In the genomic region with DNA sequence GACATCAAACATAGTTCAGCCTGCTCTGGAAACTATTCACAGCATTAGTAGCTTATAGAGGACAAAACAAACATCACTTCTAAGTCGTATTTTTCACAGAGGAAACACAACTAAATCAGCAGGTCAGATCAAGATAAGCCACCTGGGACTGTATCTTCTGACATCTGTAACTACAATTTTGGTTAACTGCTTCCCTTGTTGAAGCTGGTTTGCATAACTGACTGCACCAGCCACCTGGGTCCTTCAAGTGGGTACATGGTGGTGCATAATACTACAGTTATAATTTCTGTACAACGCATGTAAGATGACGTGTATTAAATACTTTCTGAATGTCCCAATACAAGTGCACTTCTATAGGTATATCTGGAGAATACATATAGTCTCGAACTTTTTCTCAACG, we compare ENCODE assay signal across 9 mouse cellular contexts. TPM values are rescaled to one million over a fixed set of nuclear protein-coding genes. Genes with fewer than 3 reads are reported as not detected.
DNase-seq lines count a peak whose midpoint lies in the region; ATAC-seq and TF ChIP-seq lines count a peak whose summit lies in the region.
"Had no signal": no experiment of that assay in that cellular context is flagged by ENCODE, and none has a peak within 500 bp of the region (broad histone marks: within the 10 kb centered on the region; RNA-seq: fewer than 3 reads in every experiment).

No protein-coding gene starts in this region.

- TF ChIP-seq POLR2A in embryonic fibroblast, embryonic 13.5 days (IDR thresholded peaks at IDR 0.05; ENCODE audit: low read depth, low read length): no peak
- no peak for TF ChIP-seq POLR2A in limb, embryonic 14.5 days (IDR thresholded peaks at IDR 0.05; ENCODE audit: borderline replicate concordance, extremely low read depth, insufficient read depth, insufficient read length)

- 43% methylated on average over 5 of the region's 5 CpGs for WGBS in liver, embryonic 11.5 days
- 43% methylated on average over 5 of the region's 5 CpGs for WGBS in limb, embryonic 14.5 days
- 28% methylated on average over 5 of the region's 5 CpGs for WGBS in stomach, postnatal 0 days

- peak overlapping the region; percentile 77 for H3K4me2 ChIP-seq in liver, embryonic 11.5 days
- peak overlapping the region; percentile 69 for H3K4me2 ChIP-seq in limb, embryonic 14.5 days (replicated peaks; ENCODE audit: low read depth, low read length, severe bottlenecking)
- peak overlapping the region; percentile 73 for H3K4me2 ChIP-seq in stomach, postnatal 0 days (replicated peaks; ENCODE audit: low read depth)

- ATAC-seq in liver, embryonic 11.5 days (replicated peaks; ENCODE audit: low FRiP score): no peak
- no peak for ATAC-seq in limb, embryonic 14.5 days (ENCODE audit: low FRiP score, low read depth)
- no peak for ATAC-seq in stomach, postnatal 0 days (ENCODE audit: low FRiP score, low TSS enrichment)

- H3K27ac ChIP-seq in liver, embryonic 11.5 days (ENCODE audit: low read depth, low read length): no peak overlapping the region
- H3K27ac ChIP-seq in embryonic fibroblast, embryonic 13.5 days (ENCODE audit: insufficient read depth, low read length): no peak overlapping the region
- H3K27ac ChIP-seq in limb, embryonic 14.5 days (replicated peaks; ENCODE audit: low read depth, low read length): no peak overlapping the region
- no peak overlapping the region for H3K27ac ChIP-seq in stomach, postnatal 0 days (replicated peaks)

- H3K27me3 ChIP-seq in liver, embryonic 11.5 days (replicated peaks; ENCODE audit: control insufficient read depth, insufficient read depth, low read length): no peaks in the 10 kb centered on the region
- H3K27me3 ChIP-seq in limb, embryonic 14.5 days (ENCODE audit: control insufficient read depth, insufficient read depth, low read length): no peaks in the 10 kb centered on the region
- H3K27me3 ChIP-seq in stomach, postnatal 0 days (ENCODE audit: control insufficient read depth, insufficient read depth, low read length): no peaks in the 10 kb centered on the region

- peaks cover 16% of the 10 kb centered on the region for H3K4me1 ChIP-seq in liver, embryonic 11.5 days (replicated peaks; ENCODE audit: control insufficient read depth, insufficient read depth, low read length)
- peaks cover 4% of the 10 kb centered on the region; the same call in 1 of the 2 replicates for H3K4me1 ChIP-seq in embryonic fibroblast, embryonic 13.5 days (ENCODE audit: control insufficient read depth, insufficient read depth, low read length)
- H3K4me1 ChIP-seq in limb, embryonic 14.5 days (ENCODE audit: control insufficient read depth, insufficient read depth, low read length): peaks cover 25% of the 10 kb centered on the region
- H3K4me1 ChIP-seq in stomach, postnatal 0 days (replicated peaks; ENCODE audit: control insufficient read depth, insufficient read depth): peaks cover 8% of the 10 kb centered on the region

- no peak for TF ChIP-seq CTCF in embryonic fibroblast, embryonic 13.5 days (IDR thresholded peaks at IDR 0.05; ENCODE audit: borderline replicate concordance, insufficient read depth, low read length)
- no peak for TF ChIP-seq CTCF in stomach, postnatal 0 days (IDR thresholded peaks at IDR 0.05; ENCODE audit: low read depth)

- H3K9ac ChIP-seq in liver, embryonic 11.5 days (ENCODE audit: low read depth, low read length): no peak overlapping the region
- peak overlapping the region; percentile 67; the same call in 1 of the 2 replicates for H3K9ac ChIP-seq in limb, embryonic 14.5 days (ENCODE audit: low read depth, low read length, severe bottlenecking)
- no peak overlapping the region for H3K9ac ChIP-seq in stomach, postnatal 0 days (ENCODE audit: low read length)

- H3K36me3 ChIP-seq in liver, embryonic 11.5 days (ENCODE audit: control insufficient read depth, insufficient read depth, low read length): 0 out of 2 replicates have a peak, but pooled peaks cover 7% of the 10 kb centered on the region
- peaks cover 24% of the 10 kb centered on the region for H3K36me3 ChIP-seq in limb, embryonic 14.5 days (ENCODE audit: control insufficient read depth, insufficient read depth, low read length)
- peaks cover 9% of the 10 kb centered on the region; the same call in 1 of the 2 replicates for H3K36me3 ChIP-seq in stomach, postnatal 0 days (ENCODE audit: control insufficient read depth, insufficient read depth, low read length)

- DNase-seq in liver, embryonic 11.5 days (ENCODE audit: low spot score): no peak
- DNase-seq in liver: no peak
- DNase-seq in limb, embryonic 14.5 days (ENCODE audit: low spot score): no peak
- DNase-seq in stomach, postnatal 0 days (ENCODE audit: low spot score): no peak
- DNase-seq in left cerebral cortex, postnatal 36 days (ENCODE audit: low spot score in 2 of 2): no peak
- DNase-seq in gastrocnemius, postnatal 10 days: no peak
- DNase-seq in left cerebral cortex, postnatal 14 days (ENCODE audit: low spot score in 2 of 2): no peak
- DNase-seq: lung, postnatal 14 days had no signal

- H3K9me3 ChIP-seq in liver, embryonic 11.5 days (ENCODE audit: control insufficient read depth, low read length): no peaks in the 10 kb centered on the region
- H3K9me3 ChIP-seq in limb, embryonic 14.5 days (ENCODE audit: control insufficient read depth, low read length): no peaks in the 10 kb centered on the region
- H3K9me3 ChIP-seq in stomach, postnatal 0 days (ENCODE audit: control insufficient read depth, low read length): no peaks in the 10 kb centered on the region

- intact Hi-C loops in left cerebral cortex, postnatal 36 days (cut with DNase I): loop anchor here (5.0 kb wide), 2 partner anchors 327 to 427 kb away; no protein-coding TSS in a partner anchor
- intact Hi-C loops in left cerebral cortex, postnatal 14 days (cut with DNase I): loop anchor here (5.0 kb wide), 1 partner anchor 257 kb away; no protein-coding TSS in a partner anchor

- peak overlapping the region; percentile 78 for H3K4me3 ChIP-seq in liver, embryonic 11.5 days (ENCODE audit: low read depth, low read length)
- peak overlapping the region; percentile 40 for H3K4me3 ChIP-seq in embryonic fibroblast, embryonic 13.5 days (ENCODE audit: insufficient read depth, low read length)
- H3K4me3 ChIP-seq in limb, embryonic 14.5 days (replicated peaks; ENCODE audit: low read length): peak overlapping the region; percentile 70
- H3K4me3 ChIP-seq in stomach, postnatal 0 days (ENCODE audit: low read depth, low read length): peak overlapping the region; percentile 59

- TF ChIP-seq EP300 in stomach, postnatal 0 days (optimal IDR thresholded peaks at IDR 0.05): no peak

RNA-seq across cellular contexts. Expression of a gene that starts 2.2 kb away (rescaled TPM):
- polyA plus RNA-seq in liver, embryonic 11.5 days (2014; fragmentation: Nextera tagmentation; extraction: Ambion mirVana): 3.6 and 3.7 TPM in 2 replicates
- 8.0 and 10.5 TPM in 2 replicates for polyA plus RNA-seq in embryonic fibroblast, embryonic 13.5 days (2011; ENCODE audit: insufficient read length, low read depth, missing spikeins)
- 3.6 and 4.5 TPM in 2 replicates for polyA plus RNA-seq in limb, embryonic 14.5 days (2012; rRNA removed)
- polyA plus RNA-seq in limb, embryonic 14.5 days (2014; fragmentation: Nextera tagmentation; extraction: Ambion mirVana): 5.0 and 5.3 TPM in 2 replicates
- 2.8 TPM in 2 replicates for polyA plus RNA-seq in stomach, postnatal 0 days (2015; fragmentation: Nextera tagmentation; extraction: Ambion mirVana)
- total RNA-seq in left cerebral cortex, postnatal 36 days (2021): 1 to 10 TPM; 9.9 to 10.0 TPM
- 1 to 10 TPM; 3.3 to 4.6 TPM for total RNA-seq in gastrocnemius, postnatal 10 days (2021)
- 10 to 100 TPM; 10.7 to 10.8 TPM for total RNA-seq in left cerebral cortex, postnatal 14 days (2021)

RNA-seq across cellular contexts. Expression of a gene that starts 2.2 kb away (rescaled TPM):
- polyA plus RNA-seq in liver, embryonic 11.5 days (2014; fragmentation: Nextera tagmentation; extraction: Ambion mirVana): 10.9 and 12.8 TPM in 2 replicates
- polyA plus RNA-seq in embryonic fibroblast, embryonic 13.5 days (2011; ENCODE audit: insufficient read length, low read depth, missing spikeins): 19.3 and 22.8 TPM in 2 replicates
- polyA plus RNA-seq in limb, embryonic 14.5 days (2012; rRNA removed): 10.9 and 11.4 TPM in 2 replicates
- 21.9 and 22.9 TPM in 2 replicates for polyA plus RNA-seq in limb, embryonic 14.5 days (2014; fragmentation: Nextera tagmentation; extraction: Ambion mirVana)
- 13.0 and 13.2 TPM in 2 replicates for polyA plus RNA-seq in stomach, postnatal 0 days (2015; fragmentation: Nextera tagmentation; extraction: Ambion mirVana)
- 10 to 100 TPM; 28.1 to 29.0 TPM for total RNA-seq in left cerebral cortex, postnatal 36 days (2021)
- total RNA-seq in gastrocnemius, postnatal 10 days (2021): 10 to 100 TPM; 12.5 to 13.5 TPM
- total RNA-seq in left cerebral cortex, postnatal 14 days (2021): 10 to 100 TPM; 34.7 TPM

RNA-seq across cellular contexts. Expression of a gene that starts 31.0 kb away (rescaled TPM):
- polyA plus RNA-seq in liver, embryonic 11.5 days (2014; fragmentation: Nextera tagmentation; extraction: Ambion mirVana): 0.25 and 0.30 TPM in 2 replicates
- 0.32 TPM in 1 of 2 replicates, not detected in the other for polyA plus RNA-seq in embryonic fibroblast, embryonic 13.5 days (2011; ENCODE audit: insufficient read length, low read depth, missing spikeins)
- polyA plus RNA-seq in limb, embryonic 14.5 days (2012; rRNA removed): 1.3 and 2.0 TPM in 2 replicates
- polyA plus RNA-seq in limb, embryonic 14.5 days (2014; fragmentation: Nextera tagmentation; extraction: Ambion mirVana): 1.1 and 2.2 TPM in 2 replicates
- polyA plus RNA-seq in stomach, postnatal 0 days (2015; fragmentation: Nextera tagmentation; extraction: Ambion mirVana): 0.24 and 0.25 TPM in 2 replicates
- 1 to 10 TPM; 2.7 to 3.1 TPM for total RNA-seq in left cerebral cortex, postnatal 36 days (2021)
- under 1 TPM; 0.54 to 0.88 TPM for total RNA-seq in gastrocnemius, postnatal 10 days (2021)
- 1 to 10 TPM; 3.2 to 3.9 TPM for total RNA-seq in left cerebral cortex, postnatal 14 days (2021)
